9 mouse cellular contexts compared by ENCODE assay signal in the genomic region with DNA sequence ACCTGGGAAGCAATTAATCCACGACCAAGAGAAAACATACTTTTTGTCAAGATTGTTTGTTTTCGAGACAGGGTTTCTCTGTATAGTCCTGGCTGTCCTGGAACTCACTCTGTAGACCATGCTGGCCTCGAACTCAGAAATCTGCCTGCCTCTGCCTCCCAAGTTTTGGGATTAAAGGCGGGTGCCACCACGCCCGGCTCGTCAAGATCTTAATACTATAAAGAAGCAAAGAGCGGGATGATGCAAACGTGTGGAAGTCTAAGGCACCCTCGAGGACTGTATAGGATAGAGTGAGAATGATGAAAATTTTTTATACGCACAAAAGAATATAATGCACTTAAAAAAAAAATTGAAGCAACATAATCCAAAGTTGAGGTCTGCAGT. TPM values are rescaled to one million over a fixed set of nuclear protein-coding genes. Genes with fewer than 3 reads are reported as not detected.
DNase-seq lines count a peak whose midpoint lies in the region; ATAC-seq and TF ChIP-seq lines count a peak whose summit lies in the region.
"Not testable (repeated sequence)": the region's sequence is repeated elsewhere in the genome, so short reads cannot be mapped to it uniquely, and the experiment has no call there.
"Had no signal": no experiment of that assay in that cellular context is flagged by ENCODE, and none has a peak within 500 bp of the region (broad histone marks: within the 10 kb centered on the region; RNA-seq: fewer than 3 reads in every experiment).

No protein-coding gene starts in this region.

- H3K27ac ChIP-seq in ES-E14 (ENCODE audit: insufficient read depth, low read depth, low read length, poor library complexity, severe bottlenecking) = not testable (repeated sequence)
- H3K27ac ChIP-seq in embryonic facial prominence, embryonic 14.5 days (replicated peaks; ENCODE audit: low read depth, low read length) = peak overlapping the region; percentile 91; the same call in 1 of the 2 replicates
- H3K27ac ChIP-seq in heart, adult 2 months = peak overlapping the region; percentile 91
- peak overlapping the region; percentile 85 for H3K27ac ChIP-seq in hindbrain, embryonic 14.5 days
- peak overlapping the region; percentile 94 for H3K27ac ChIP-seq in layer of hippocampus, adult 2 months
- H3K27ac ChIP-seq in liver, embryonic 16.5 days (ENCODE audit: low read length) = peak overlapping the region; percentile 10; the same call in 1 of the 2 replicates
- peak overlapping the region; percentile 87 for H3K27ac ChIP-seq in midbrain, embryonic 15.5 days
- H3K27ac ChIP-seq in stomach, embryonic 14.5 days (ENCODE audit: low read length) = 0 out of 2 replicates have a peak overlapping the region, but pooled peaks have one; percentile 79

- TF ChIP-seq POLR2A in heart, adult 2 months (IDR thresholded peaks at IDR 0.05; ENCODE audit: insufficient read depth, low read depth, low read length) = not testable (repeated sequence)

- H3K4me3 ChIP-seq in ES-E14 (ENCODE audit: insufficient read depth in 1 of 2, low read depth in 1 of 2, low read length in 2 of 2, poor library complexity in 1 of 2, severe bottlenecking in 1 of 2) = 0 out of 4 replicates have a peak overlapping the region, but pooled peaks of 1 of the 2 experiments have one; percentile 10
- H3K4me3 ChIP-seq in embryonic facial prominence, embryonic 14.5 days (ENCODE audit: low read depth, low read length) = peak overlapping the region; percentile 98
- H3K4me3 ChIP-seq in heart, adult 2 months = peak overlapping the region; percentile 98
- peak overlapping the region; percentile 95 for H3K4me3 ChIP-seq in hindbrain, embryonic 14.5 days (replicated peaks; ENCODE audit: low read length)
- peak overlapping the region; percentile 95 for H3K4me3 ChIP-seq in layer of hippocampus, adult 2 months
- H3K4me3 ChIP-seq in liver, embryonic 16.5 days (ENCODE audit: low read depth, low read length) = peak overlapping the region; percentile 94
- peak overlapping the region; percentile 93 for H3K4me3 ChIP-seq in midbrain, embryonic 15.5 days
- H3K4me3 ChIP-seq in stomach, embryonic 14.5 days (ENCODE audit: low read depth, low read length) = peak overlapping the region; percentile 98; the same call in 1 of the 2 replicates

- TF ChIP-seq CTCF in heart, adult 2 months (IDR thresholded peaks at IDR 0.05); layer of hippocampus, adult 2 months (conservative IDR thresholded peaks at IDR 0.05): not testable (repeated sequence)

- H3K79me2 ChIP-seq in heart, adult 2 months (replicated peaks; ENCODE audit: control insufficient read depth, insufficient read depth, low read length) = not testable (repeated sequence)

- not testable (repeated sequence) for H3K9me3 ChIP-seq in ES-E14 (ENCODE audit: control insufficient read depth, insufficient read depth, low read depth, low read length); embryonic facial prominence, embryonic 14.5 days (ENCODE audit: control insufficient read depth, low read length); hindbrain, embryonic 14.5 days (ENCODE audit: control insufficient read depth, low read length); liver, embryonic 16.5 days (replicated peaks; ENCODE audit: control insufficient read depth, low read length); midbrain, embryonic 15.5 days; stomach, embryonic 14.5 days (ENCODE audit: control insufficient read depth, low read depth, low read length)

- in situ Hi-C loops in ES-E14 (cut with MboI; ENCODE audit: low sequenced_read_pairs in 2 of 2, unreplicated experiment in 2 of 2) = not testable (repeated sequence)

- intact Hi-C loops in heart, adult 2 months (cut with DNase I) = loop anchor here (5.0 kb wide), 1 partner anchor 79 kb away; a partner anchor contains a TSS

- not testable (repeated sequence) for TF ChIP-seq EP300 in heart, adult 2 months (IDR thresholded peaks at IDR 0.05; ENCODE audit: insufficient read depth, low read depth, low read length)

- peak overlapping the region; percentile 22; the same call in 1 of the 2 replicates for H3K9ac ChIP-seq in ES-E14 (ENCODE audit: insufficient read depth, low read depth, low read length, poor library complexity, severe bottlenecking)
- H3K9ac ChIP-seq in embryonic facial prominence, embryonic 14.5 days (ENCODE audit: low read depth, low read length); heart, adult 2 months (ENCODE audit: low read depth, low read length); liver, embryonic 16.5 days (ENCODE audit: low read depth, low read length); midbrain, embryonic 15.5 days; stomach, embryonic 14.5 days (replicated peaks; ENCODE audit: low read depth, low read length): not testable (repeated sequence)
- peak overlapping the region; percentile 85; the same call in 1 of the 2 replicates for H3K9ac ChIP-seq in hindbrain, embryonic 14.5 days

- peak overlapping the region; percentile 92 for H3K4me2 ChIP-seq in embryonic facial prominence, embryonic 14.5 days (ENCODE audit: low read depth, low read length)
- H3K4me2 ChIP-seq in hindbrain, embryonic 14.5 days (replicated peaks) = peak overlapping the region; percentile 88
- H3K4me2 ChIP-seq in liver, embryonic 16.5 days (ENCODE audit: low read depth, low read length) = peak overlapping the region; percentile 93
- peak overlapping the region; percentile 84 for H3K4me2 ChIP-seq in midbrain, embryonic 15.5 days
- peak overlapping the region; percentile 86 for H3K4me2 ChIP-seq in stomach, embryonic 14.5 days (replicated peaks; ENCODE audit: low read depth, low read length)

- not testable (repeated sequence) for H3K27me3 ChIP-seq in embryonic facial prominence, embryonic 14.5 days (replicated peaks; ENCODE audit: control insufficient read depth, insufficient read depth, low read length); heart, adult 2 months (ENCODE audit: control insufficient read depth, insufficient read depth, low read length); hindbrain, embryonic 14.5 days (ENCODE audit: control insufficient read depth, insufficient read depth, low read length); liver, embryonic 16.5 days (ENCODE audit: control insufficient read depth, insufficient read depth, low read depth, low read length); midbrain, embryonic 15.5 days (replicated peaks); stomach, embryonic 14.5 days (ENCODE audit: control insufficient read depth, insufficient read depth, low read length)

- not testable (repeated sequence) for H3K4me1 ChIP-seq in ES-E14 (ENCODE audit: control insufficient read depth in 2 of 2, insufficient read depth in 2 of 2, low read length in 2 of 2, poor library complexity in 1 of 2); heart, adult 2 months (ENCODE audit: control insufficient read depth, insufficient read depth, low read length)
- peaks cover 22% of the 10 kb centered on the region for H3K4me1 ChIP-seq in embryonic facial prominence, embryonic 14.5 days (ENCODE audit: control insufficient read depth, insufficient read depth, low read length)
- peaks cover 19% of the 10 kb centered on the region for H3K4me1 ChIP-seq in hindbrain, embryonic 14.5 days (replicated peaks; ENCODE audit: control insufficient read depth, insufficient read depth, low read length)
- H3K4me1 ChIP-seq in liver, embryonic 16.5 days (ENCODE audit: control insufficient read depth, low read depth, low read length) = peaks cover 30% of the 10 kb centered on the region
- peaks cover 34% of the 10 kb centered on the region for H3K4me1 ChIP-seq in midbrain, embryonic 15.5 days
- H3K4me1 ChIP-seq in stomach, embryonic 14.5 days (ENCODE audit: control insufficient read depth, insufficient read depth, low read length) = peaks cover 15% of the 10 kb centered on the region

- not testable (repeated sequence) for ATAC-seq in embryonic facial prominence, embryonic 14.5 days (ENCODE audit: low read depth); hindbrain, embryonic 14.5 days (ENCODE audit: low FRiP score); liver, embryonic 16.5 days (ENCODE audit: low read depth); midbrain, embryonic 15.5 days (replicated peaks)
- ATAC-seq in stomach, embryonic 14.5 days (ENCODE audit: insufficient number of reproducible peaks, insufficient read depth, low FRiP score, low read depth) = 0 out of 2 replicates have a peak, but pooled peaks have one; percentile 0

- WGBS in embryonic facial prominence, embryonic 14.5 days = 73% methylated on average over 11 of the region's 11 CpGs
- 80% methylated on average over 11 of the region's 11 CpGs for WGBS in heart, adult 2 months
- 79% methylated on average over 11 of the region's 11 CpGs for WGBS in hindbrain, embryonic 14.5 days
- WGBS in liver, embryonic 16.5 days (ENCODE audit: insufficient replicate concordance) = 74% methylated on average over 11 of the region's 11 CpGs
- WGBS in midbrain, embryonic 15.5 days = 76% methylated on average over 11 of the region's 11 CpGs
- 73% methylated on average over 11 of the region's 11 CpGs for WGBS in stomach, embryonic 14.5 days

- not testable (repeated sequence) for H3K36me3 ChIP-seq in ES-E14 (ENCODE audit: control insufficient read depth, insufficient read depth, low read length, poor library complexity, severe bottlenecking); heart, adult 2 months (ENCODE audit: control insufficient read depth, insufficient read depth, low read length); hindbrain, embryonic 14.5 days (replicated peaks; ENCODE audit: control insufficient read depth, insufficient read depth); liver, embryonic 16.5 days (ENCODE audit: control insufficient read depth, insufficient read depth); midbrain, embryonic 15.5 days (replicated peaks); stomach, embryonic 14.5 days (ENCODE audit: control insufficient read depth, insufficient read depth, low read length)
- peaks cover 12% of the 10 kb centered on the region for H3K36me3 ChIP-seq in embryonic facial prominence, embryonic 14.5 days (ENCODE audit: control insufficient read depth, insufficient read depth, low read length)

- DNase-seq in ES-E14 (ENCODE audit: low read depth, low spot score); embryonic facial prominence, embryonic 14.5 days (ENCODE audit: low spot score); heart, adult 2 months; hindbrain, embryonic 14.5 days (ENCODE audit: low spot score); layer of hippocampus, adult 2 months (ENCODE audit: low spot score in 2 of 2): not testable (repeated sequence)

RNA-seq across cellular contexts. Expression of a gene that starts 0.5 kb away (rescaled TPM):
- 40.8 and 41.5 TPM in 2 replicates for total RNA-seq in ES-E14 (2012; rRNA removed)
- 53.4 and 55.8 TPM in 2 replicates for polyA plus RNA-seq in embryonic facial prominence, embryonic 14.5 days (2014; fragmentation: Nextera tagmentation; extraction: Ambion mirVana)
- 10 to 100 TPM; 18.5 to 22.9 TPM for total RNA-seq in heart, adult 2 months (2021)
- polyA plus RNA-seq in heart, adult 2 months (2012; rRNA removed) = 24.7 and 28.7 TPM in 2 replicates
- 48.3 and 48.9 TPM in 2 replicates for polyA plus RNA-seq in hindbrain, embryonic 14.5 days (2014; fragmentation: Nextera tagmentation; extraction: Ambion mirVana)
- total RNA-seq in layer of hippocampus, adult 2 months (2021) = 100 to 1,000 TPM; 107 to 108 TPM
- 16.2 and 16.9 TPM in 2 replicates for polyA plus RNA-seq in liver, embryonic 16.5 days (2015; fragmentation: Nextera tagmentation; extraction: Ambion mirVana)
- polyA plus RNA-seq in midbrain, embryonic 15.5 days (2015; fragmentation: Nextera tagmentation; extraction: Ambion mirVana) = 52.9 and 53.4 TPM in 2 replicates
- polyA plus RNA-seq in stomach, embryonic 14.5 days (2014; fragmentation: Nextera tagmentation; extraction: Ambion mirVana) = 61.5 and 67.7 TPM in 2 replicates

RNA-seq across cellular contexts. Expression of a gene that starts 1.3 kb away (rescaled TPM):
- 51.1 and 58.5 TPM in 2 replicates for total RNA-seq in ES-E14 (2012; rRNA removed)
- 22.3 and 24.4 TPM in 2 replicates for polyA plus RNA-seq in embryonic facial prominence, embryonic 14.5 days (2014; fragmentation: Nextera tagmentation; extraction: Ambion mirVana)
- 10 to 100 TPM; 14.3 to 14.7 TPM for total RNA-seq in heart, adult 2 months (2021)
- polyA plus RNA-seq in heart, adult 2 months (2012; rRNA removed) = 6.4 and 10.7 TPM in 2 replicates
- polyA plus RNA-seq in hindbrain, embryonic 14.5 days (2014; fragmentation: Nextera tagmentation; extraction: Ambion mirVana) = 26.6 and 27.4 TPM in 2 replicates
- 10 to 100 TPM; 46.9 to 50.4 TPM for total RNA-seq in layer of hippocampus, adult 2 months (2021)
- polyA plus RNA-seq in liver, embryonic 16.5 days (2015; fragmentation: Nextera tagmentation; extraction: Ambion mirVana) = 12.8 and 14.0 TPM in 2 replicates
- polyA plus RNA-seq in midbrain, embryonic 15.5 days (2015; fragmentation: Nextera tagmentation; extraction: Ambion mirVana) = 19.6 and 21.1 TPM in 2 replicates
- 26.3 and 30.7 TPM in 2 replicates for polyA plus RNA-seq in stomach, embryonic 14.5 days (2014; fragmentation: Nextera tagmentation; extraction: Ambion mirVana)

RNA-seq across cellular contexts. Expression of a gene that starts 46.2 kb away (rescaled TPM):
- 0.16 TPM in 1 of 2 replicates, not detected in the other for total RNA-seq in ES-E14 (2012; rRNA removed)
- 2.8 and 4.9 TPM in 2 replicates for polyA plus RNA-seq in embryonic facial prominence, embryonic 14.5 days (2014; fragmentation: Nextera tagmentation; extraction: Ambion mirVana)
- under 1 TPM; 0.32 to 0.63 TPM for total RNA-seq in heart, adult 2 months (2021)
- 0.73 and 0.90 TPM in 2 replicates for polyA plus RNA-seq in heart, adult 2 months (2012; rRNA removed)
- polyA plus RNA-seq in hindbrain, embryonic 14.5 days (2014; fragmentation: Nextera tagmentation; extraction: Ambion mirVana) = 1.6 and 2.2 TPM in 2 replicates
- total RNA-seq in layer of hippocampus, adult 2 months (2021) = 1 to 10 TPM; 1.1 to 1.2 TPM
- polyA plus RNA-seq in liver, embryonic 16.5 days (2015; fragmentation: Nextera tagmentation; extraction: Ambion mirVana) = 0.20 and 0.34 TPM in 2 replicates
- 2.2 and 2.4 TPM in 2 replicates for polyA plus RNA-seq in midbrain, embryonic 15.5 days (2015; fragmentation: Nextera tagmentation; extraction: Ambion mirVana)
- 1.5 and 1.6 TPM in 2 replicates for polyA plus RNA-seq in stomach, embryonic 14.5 days (2014; fragmentation: Nextera tagmentation; extraction: Ambion mirVana)
- total RNA-seq: granulocyte monocyte progenitor cell, adult 5-6 weeks had no signal
